Mouse (Mus musculus): Measurements from ENCODE around the gene Smyd1.

- TF ChIP-seq MAFK (IDR thresholded peaks at IDR 0.05; ENCODE audit: insufficient read depth, low read depth, low read length) (no peak), CHD2 (IDR thresholded peaks at IDR 0.05; ENCODE audit: low read depth, low read length) (no peak)
These were observed 38.7 kb upstream of the Smyd1 start for GRCm38 (mm10) chr6:71360751-71361150.

Data from ES-E14 (cell line).